Mouse (Mus musculus): ENCODE results near the gene Vsx2.

The Vsx2 gene

DNA sequence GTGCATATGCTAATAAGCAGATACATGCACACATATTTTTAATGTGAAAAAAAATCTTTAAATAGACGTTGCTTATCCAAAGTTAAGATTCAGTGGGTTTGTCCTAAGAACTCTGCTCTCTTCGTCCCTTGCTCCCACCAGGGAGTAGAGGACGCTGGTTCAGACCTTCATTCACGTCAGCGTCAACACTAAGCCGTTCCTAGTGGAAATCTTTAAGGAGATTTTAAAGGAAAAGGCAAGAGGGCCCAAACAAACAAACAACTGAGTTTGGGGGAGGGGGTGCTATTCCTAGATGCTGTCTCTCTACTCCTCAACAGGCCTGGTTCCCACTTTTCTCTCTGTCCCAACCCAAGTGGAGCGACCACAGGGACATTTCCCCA lies 2.8 kb downstream of the Vsx2 start:
- DNase-seq (ENCODE audit: low read depth, low spot score), result no peak

- DNase-seq (ENCODE audit: low read depth, low spot score), result no peak
Measured at GRCm38 (mm10) chr12:84573094-84573493, 3.5 kb downstream of the Vsx2 start.

GRCm38 (mm10) chr12:84577768-84578439 lies 8.3 kb downstream of the Vsx2 start:
- no peak for DNase-seq (ENCODE audit: low read depth, low spot score)

DNA sequence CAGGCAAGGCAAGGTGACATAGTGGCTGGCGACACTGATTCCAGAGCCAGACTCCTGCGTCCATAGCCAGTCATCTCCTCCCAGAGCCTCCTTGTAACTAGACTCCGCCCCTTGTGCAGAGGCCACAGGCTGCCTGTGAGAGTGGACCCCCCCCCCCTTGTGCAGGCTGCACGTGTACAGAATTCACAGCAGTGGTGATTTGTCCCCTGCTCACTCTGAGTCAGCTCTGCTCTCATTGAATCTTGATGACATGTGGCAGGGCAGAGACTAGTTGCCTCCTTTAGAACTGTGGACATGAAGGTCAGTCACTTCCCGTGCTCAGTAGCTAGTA lies 8.8 kb downstream of the Vsx2 start:
- DNase-seq (ENCODE audit: low read depth, low spot score), result no peak

DNA sequence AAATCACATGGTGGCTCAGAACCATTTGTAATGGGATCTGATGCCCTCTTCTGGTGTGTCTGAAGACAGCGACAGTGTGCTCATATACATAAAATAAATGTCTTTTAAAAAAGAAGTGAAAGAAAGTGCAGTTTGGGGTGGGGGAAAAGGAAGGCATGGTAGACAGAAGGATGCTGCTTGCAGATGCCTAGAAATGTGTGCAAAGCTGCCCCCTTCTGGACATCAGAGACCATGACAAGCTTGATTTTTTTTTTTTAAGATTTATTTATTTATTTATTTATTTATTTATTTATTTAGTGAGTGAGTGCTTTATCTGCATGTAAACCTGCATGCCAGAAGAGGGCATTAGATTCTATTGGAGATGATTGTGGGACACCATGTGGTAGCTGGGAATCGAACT lies 11.7 kb downstream of the Vsx2 start:
- DNase-seq (ENCODE audit: low read depth, low spot score), result no peak

GRCm38 (mm10) chr12:84589825-84590761 lies 20.5 kb downstream of the Vsx2 start:
- peak; percentile 65 for DNase-seq (ENCODE audit: low read depth, low spot score)

GRCm38 (mm10) chr12:84598324-84598723 lies 28.8 kb downstream of the Vsx2 start:
- DNase-seq (ENCODE audit: low read depth, low spot score), result no peak

GRCm38 (mm10) chr12:84604001-84604400 lies 34.4 kb downstream of the Vsx2 start:
- no peak for DNase-seq (ENCODE audit: low read depth, low spot score)

DNA sequence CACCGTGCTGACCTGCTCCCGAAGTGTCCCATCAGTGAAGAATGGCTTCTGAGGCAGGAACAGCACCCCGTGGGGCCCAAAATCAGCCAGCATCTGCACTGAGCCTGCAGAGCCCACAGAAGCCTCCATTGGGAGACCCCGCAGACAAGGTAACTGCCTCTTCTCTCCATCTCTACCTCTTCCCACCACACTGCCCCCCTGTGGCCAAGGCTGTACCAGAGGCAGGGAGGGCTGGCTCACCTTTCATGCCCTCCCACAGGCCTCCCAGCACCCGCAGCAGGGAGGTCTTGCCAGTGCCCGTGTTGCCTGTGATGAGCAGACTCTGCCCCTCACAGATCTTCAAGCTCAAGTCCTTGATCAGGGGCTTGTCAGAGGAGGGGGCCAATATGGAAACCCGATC lies 36.3 kb downstream of the Vsx2 start:
- DNase-seq (ENCODE audit: low read depth, low spot score), result no peak

DNA sequence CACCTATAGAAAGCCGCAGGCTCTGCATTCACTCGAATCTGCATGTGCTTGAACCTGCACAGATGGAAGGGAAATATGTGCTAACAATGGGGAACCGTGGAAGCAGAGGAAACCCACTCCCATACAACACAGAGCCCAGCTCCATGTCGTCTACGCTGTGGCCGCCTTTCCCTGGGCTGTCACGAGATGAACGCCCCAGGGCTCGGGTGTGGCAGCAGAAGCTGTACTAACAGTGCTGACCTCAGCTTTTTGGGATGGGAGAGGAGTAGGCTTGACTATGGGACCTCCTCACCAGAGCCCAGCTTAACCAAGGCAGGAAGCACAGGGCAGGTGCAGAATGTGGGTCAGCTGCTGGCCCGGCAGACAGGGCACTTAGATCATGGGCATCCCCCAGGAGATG lies 42.2 kb downstream of the Vsx2 start:
- no peak for DNase-seq (ENCODE audit: low read depth, low spot score)

- no peak for DNase-seq (ENCODE audit: low read depth, low spot score)
Measured at GRCm38 (mm10) chr12:84612518-84612917, 43.0 kb downstream of the Vsx2 start.

DNA sequence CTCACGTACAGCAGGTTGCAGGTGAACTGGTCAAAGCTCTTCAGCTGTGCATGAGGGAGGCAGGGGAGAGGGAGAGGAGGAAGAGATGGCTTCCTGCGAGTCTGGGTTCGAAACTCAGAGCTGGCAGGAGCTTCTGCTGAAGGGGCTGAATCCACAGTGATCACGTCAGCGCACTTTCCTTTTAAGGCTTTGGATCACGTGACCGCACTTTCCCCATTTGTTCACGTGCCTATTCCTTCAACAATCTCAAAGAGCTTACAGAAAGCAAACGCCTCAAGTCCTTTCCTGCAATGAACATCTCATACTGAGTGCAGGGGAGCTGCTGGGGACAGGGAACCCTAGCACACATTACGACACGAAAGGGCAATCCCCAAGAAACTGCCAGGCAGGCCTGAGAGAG lies 44.4 kb downstream of the Vsx2 start:
- DNase-seq (ENCODE audit: low read depth, low spot score), result no peak

- DNase-seq (ENCODE audit: low read depth, low spot score), result peak; percentile 60
Measured at GRCm38 (mm10) chr12:84614524-84614923, 45.0 kb downstream of the Vsx2 start.

- DNase-seq (ENCODE audit: low read depth, low spot score), result peak; percentile 93
Measured at GRCm38 (mm10) chr12:84616977-84617630, 47.5 kb downstream of the Vsx2 start, which contains the start of gene Abcd4. Abcd4 (minus strand) TSS chr12:84617413.

DNA sequence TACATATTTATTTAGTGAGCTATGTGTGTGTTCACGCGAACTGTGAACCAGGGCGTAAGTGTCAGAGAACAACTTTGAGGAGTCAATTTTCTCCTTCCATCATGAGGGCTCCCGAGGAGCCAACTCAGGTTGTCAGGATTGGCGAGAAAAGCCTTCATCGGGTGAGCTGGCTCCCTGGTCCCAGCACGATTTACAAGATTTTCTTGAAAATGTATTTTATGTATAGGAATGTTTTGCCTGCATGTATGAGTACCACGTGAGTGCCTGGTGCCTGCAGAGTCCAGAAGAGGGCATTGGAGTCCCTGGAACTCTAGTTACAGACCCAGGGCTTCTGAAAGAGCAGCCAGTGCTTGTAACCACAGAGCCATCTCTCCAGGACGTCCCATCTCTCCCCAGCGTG lies 48.1 kb downstream of the Vsx2 start:
- DNase-seq (ENCODE audit: low read depth, low spot score), result no peak

DNA sequence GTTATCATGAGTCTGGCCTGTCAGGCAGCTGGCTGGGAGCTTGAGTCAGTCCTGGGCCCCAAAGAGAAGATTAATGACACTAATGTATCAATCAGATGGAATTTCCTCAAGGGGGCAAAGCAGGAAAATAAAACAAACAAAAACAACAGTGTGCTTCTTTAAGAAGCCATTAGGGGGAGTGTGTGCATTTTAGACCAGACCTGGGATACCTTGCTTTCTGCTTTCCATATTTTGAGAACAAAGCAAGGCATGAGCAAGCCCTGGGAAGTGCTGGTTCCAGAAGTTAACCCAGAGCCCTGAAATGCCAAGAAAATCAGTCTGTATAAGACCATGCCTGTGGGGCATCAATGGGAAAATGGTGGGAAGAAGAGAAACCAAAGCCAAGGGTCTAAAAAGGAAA lies 51.4 kb downstream of the Vsx2 start:
- no peak for DNase-seq (ENCODE audit: low read depth, low spot score)

DNA sequence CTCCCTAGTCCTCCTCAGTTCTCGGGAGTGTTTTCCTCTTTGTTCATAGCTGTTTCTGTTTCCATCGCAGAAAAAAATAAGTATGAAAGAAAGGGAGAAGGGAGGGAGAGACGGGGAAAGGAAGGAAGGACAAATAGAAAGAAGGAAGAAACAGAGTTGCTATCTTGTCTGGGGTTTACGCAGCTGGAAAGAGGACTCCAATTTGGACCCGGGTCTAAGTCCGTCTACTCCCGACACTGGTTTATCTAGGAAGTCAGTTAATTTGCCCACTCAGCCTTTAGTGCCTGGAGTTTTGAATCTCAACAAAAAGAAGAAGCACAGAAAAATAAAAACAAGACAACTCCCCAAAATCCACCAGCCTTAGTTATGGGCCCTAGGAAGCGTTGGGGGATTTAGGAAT lies 55.0 kb downstream of the Vsx2 start:
- DNase-seq (ENCODE audit: low read depth, low spot score), result no peak

GRCm38 (mm10) chr12:84625116-84625515 lies 55.6 kb downstream of the Vsx2 start:
- DNase-seq (ENCODE audit: low read depth, low spot score), result no peak

DNA sequence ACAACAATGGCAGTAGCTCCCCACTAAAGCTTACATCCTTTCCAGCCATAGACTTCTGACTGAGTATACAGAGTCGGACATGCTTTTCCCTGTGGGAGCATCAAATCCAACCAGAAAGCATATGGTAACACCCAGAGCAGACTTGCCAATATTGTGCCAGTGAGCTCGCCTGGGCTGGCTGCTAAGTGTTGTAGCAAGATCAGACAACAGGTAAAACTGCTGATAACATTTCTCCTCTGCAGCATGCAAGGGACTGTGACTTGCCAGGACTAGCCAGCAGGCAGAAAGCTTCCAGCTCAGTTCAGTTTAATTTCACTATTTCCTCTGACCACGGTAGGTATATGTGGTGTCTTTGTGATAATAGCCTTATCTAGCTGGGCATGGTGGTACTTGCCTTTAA lies 62.3 kb downstream of the Vsx2 start:
- no peak for DNase-seq (ENCODE audit: low read depth, low spot score)

DNA sequence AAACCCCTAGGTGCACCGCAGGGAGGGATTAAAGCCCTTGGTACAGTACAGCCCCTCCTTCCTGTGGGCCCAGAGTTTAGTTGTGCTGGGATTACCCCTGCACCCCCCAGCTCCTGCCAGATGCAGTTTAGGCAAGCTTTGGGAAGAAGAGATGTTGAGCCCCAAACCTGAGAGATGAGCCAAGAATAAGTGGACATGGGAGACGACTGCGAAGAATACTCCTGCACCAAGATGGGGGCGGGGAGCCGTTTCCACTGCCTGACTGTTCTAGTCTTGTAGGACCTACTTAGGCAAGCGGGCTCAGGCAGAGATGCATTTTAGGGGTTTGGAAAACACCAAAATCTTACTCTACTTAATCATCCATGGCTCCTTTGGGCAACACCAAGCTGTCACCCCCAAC lies 70.7 kb downstream of the Vsx2 start:
- DNase-seq (ENCODE audit: low read depth, low spot score), result no peak

DNA sequence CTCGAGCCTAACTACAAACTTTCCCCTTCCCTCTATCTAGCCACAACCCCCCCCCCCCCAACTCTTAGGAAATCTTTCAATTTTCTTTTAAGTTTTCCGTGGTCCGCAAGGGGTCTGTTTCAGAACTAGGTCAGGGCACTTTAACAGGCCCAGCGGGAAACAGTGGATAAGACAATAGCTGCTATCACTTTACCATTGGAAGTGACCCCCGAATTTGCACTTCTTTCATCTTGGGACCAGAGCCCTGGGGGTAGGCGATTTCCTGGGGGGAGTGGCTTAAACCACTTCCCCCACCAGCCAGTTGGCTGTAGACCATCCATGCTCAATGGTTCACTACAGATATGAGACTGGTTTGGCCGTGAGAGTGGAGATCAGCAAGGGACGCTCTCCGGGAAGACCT lies 71.1 kb downstream of the Vsx2 start, which contains the start of gene Vrtn:
Vrtn (plus strand) TSS at position 366 of the 400 bp plus-strand sequence.
- no peak for DNase-seq (ENCODE audit: low read depth, low spot score)
